Mouse (Mus musculus) cerebellum, postnatal 10 days (tissue): ENCODE measurements around the gene Man2b1.
A peak's percentile ranks its signal among the peaks of the same experiment; 100 is the strongest.
"Not testable (repeated sequence)": the region's sequence is repeated elsewhere in the genome, so short reads cannot be mapped to it uniquely, and the experiment has no call there.

ENCODE experiments used
- DNase-seq, 2 experiments: peaks; one replicate each; pipeline ENCODE4 v3.0.0; 2021; ENCODE audit warnings: mixed read lengths in 2 of 2

The Man2b1 gene

DNA sequence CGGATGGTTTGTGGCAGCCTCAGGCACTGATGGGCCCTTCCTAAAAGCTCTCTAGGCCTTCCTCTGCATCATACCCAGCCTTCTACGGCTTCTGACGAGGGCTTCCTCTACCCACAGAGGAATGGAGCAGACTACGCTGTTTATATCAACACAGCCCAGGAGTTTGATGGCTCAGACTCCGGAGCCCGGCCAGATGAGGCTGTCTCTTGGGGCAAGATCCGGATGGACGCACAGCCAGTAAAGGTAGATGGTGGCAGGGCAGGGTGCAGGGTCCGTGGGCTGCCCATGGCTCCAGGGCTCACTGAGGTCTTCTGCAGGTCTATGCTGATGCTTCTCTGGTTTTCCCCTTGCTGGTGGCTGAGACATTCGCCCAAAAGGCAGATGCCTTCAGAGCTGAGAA is 8.5 kb upstream of the Man2b1 start:
- DNase-seq: no peak

DNA sequence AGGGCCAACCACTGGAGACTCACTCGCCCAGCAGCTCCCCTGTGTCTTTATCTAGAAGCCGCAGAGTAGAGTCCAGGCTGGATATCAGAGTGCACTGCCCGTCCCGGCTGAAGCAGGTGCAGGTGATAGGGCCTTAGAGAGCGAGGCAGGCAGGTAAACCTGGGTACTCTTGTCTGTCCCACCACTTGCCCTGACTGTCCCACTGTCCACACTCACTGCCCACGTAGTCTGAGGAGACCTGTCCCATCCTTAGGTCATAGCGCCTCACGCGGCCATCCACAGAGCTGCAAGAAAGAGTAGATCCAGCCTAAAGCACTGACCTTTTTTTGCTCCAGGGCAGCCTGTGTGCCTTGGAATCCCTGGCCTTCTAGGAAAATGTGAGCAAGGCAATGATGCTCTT is 7.1 kb upstream of the Man2b1 start:
- DNase-seq: peak; percentile 74 to 77

DNA sequence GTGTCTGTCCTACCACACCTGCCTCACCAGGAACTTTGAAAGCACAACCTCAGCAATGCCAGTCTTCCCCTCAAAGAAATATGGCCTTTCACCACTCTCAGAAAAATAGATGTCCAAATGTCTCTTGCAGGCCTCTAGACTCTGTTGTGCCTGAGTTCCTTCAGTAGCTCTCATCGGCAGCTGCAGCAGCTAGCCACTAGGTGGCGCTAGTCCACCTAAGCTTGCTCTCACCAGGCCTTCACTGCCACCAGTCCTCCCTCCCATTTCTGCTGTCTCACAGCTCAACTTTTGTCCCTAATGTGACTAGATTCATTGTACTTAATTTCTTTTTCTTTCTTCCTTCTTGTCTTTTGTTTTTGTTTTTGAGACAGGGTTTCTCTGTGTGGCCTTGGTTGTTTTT is 6.1 kb upstream of the Man2b1 start:
- peak; percentile 87 for DNase-seq

DNA sequence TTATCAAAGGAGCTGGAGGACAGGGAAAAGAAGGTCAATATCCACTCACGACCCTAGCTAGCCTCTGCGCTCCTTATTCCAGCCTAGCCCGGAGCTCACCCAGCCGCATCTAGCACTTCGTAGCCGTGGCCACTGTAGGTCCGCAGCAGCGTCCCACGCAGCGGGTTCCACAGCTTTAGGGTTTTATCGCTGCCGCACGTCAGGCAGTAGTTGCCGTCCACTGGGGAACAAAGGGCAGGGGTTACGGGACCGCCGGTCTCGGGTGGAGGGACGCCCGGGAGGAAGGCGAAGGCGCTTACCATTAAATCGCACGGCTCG is 2.9 kb upstream of the Man2b1 start:
- DNase-seq: no peak

DNA sequence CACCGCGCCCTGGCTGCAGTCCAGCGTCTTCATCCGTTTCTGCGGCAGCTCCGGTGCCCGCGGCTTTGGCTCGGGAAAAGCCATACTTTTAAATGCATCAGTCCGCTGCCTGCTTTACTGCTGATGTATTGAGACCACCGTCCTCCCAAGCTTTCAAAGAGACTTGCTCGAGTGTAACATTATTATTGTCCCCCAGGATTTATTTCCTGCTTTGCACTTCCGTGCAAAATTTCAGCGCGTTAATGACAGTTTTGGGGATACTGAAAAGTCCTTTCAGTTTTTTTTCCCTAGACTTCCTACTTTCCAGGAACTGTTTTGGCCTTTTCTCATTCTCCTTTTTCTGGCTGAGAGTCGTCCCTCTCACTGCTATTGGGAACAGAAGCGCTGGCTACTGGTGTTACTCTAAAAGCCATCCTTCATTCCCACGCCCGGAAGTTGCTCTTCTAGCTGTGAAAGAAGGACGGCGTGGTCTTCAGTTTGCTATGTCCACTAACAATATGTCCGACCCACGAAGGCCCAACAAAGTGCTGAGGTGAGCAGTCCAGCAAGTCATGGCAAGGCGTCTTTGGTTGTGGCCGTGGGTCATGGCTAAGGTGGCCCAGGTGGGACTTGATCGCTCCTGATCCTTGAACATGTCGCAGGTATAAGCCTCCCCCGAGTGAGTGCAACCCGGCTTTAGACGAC is 2.4 kb upstream of the Man2b1 start, which contains the start of gene Wdr83os:
Gene Wdr83os, plus strand, starts transcription at position 209 of the 684 bp plus-strand sequence.
- DNase-seq: peak; percentile 71 to 77

DNA sequence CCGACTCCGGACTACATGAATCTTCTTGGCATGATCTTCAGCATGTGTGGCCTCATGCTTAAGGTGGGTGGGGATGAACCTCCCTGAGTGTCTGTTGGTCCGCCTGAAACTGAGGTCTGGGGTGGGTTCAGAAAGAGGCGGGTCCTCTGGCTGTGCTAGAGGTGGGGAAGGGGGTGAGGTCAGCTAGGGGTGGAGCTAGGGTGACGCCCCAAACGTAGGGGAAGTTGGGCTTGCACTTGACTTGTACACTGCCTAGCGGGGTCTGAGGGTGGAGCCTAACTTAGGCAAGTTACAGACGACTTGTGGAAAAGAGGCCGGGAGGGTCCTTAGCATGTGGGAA is 1.9 kb upstream of the Man2b1 start, which contains the start of gene Wdr83:
Gene Wdr83, minus strand, starts transcription at position 91 of the 340 bp plus-strand sequence.
- peak in 1 of 2 experiments; percentile 45 for DNase-seq

DNA sequence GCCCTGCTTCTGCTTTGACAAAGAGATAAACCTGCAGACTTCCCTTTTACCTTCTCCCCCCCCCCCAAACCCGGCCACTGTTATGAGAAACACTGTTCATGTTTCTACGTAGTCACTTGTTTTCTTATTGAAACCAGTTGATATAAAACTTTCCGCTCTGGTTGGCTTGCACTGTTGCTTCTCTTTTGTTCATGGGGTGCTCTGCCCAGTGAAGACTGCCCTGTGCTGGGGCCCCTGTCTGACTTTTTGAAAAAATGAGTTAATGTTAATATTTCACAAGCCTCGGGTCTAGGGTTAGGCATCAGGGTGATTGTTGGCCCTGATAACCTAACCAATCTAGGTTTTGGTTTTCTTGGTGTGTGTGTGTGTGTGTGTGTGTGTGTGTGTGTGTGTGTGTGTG is 901 bp upstream of the Man2b1 start:
- not testable (repeated sequence) for DNase-seq

DNA sequence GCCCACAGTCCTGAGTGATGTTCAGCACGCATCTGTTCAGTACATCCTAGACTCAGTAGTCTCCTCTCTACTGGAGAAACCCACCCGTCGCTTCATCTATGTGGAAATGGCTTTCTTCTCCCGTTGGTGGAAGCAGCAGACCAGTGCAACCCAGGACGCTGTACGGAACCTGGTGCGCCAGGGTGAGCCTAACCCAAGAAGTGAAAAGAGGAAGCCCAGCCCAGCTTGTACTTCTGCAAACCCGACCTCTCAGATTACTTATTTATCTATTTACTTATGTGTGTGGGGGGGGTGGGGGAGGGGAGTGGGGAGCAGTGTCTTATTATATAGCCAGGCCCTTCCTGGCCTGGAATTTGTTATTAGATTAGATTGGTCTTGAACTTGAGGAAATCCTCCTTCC is 1.6 kb downstream of the Man2b1 start:
- no peak for DNase-seq

DNA sequence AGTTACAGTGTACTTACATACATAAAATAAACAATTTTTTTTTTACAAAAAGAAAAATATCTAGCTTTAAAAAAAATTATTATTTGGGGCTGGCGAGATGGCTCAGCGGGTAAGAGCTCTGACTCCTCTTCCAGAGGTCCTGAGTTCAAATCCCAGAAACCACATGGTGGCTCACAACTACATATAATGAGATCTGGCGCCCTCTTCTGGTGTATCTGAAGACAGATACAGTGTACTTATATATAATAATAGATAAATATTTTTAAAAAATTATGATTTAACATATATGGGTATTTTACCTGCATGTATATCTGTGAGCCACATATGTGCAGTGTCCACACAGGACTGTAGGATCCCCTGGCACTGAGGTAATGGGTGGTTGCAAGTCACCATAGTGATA is 3.2 kb downstream of the Man2b1 start:
- no peak for DNase-seq

DNA sequence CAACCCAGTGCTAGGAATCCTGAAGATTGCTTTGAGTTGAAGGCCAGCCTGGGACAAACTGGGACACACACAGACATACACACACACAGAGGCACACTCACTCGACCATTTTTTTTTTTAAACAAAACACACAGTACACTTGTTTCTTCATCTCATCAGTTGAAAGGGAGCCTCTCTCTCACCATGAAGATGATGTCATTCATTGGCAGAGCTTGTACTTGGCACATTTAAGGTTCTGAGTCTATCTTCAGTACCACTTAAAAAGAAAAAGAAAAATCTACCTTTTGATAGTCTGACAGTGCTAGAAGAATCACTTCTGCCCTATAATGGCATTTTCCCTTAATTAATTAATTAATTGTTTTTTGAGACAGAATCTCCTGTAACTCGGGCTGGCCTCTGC is 5.7 kb downstream of the Man2b1 start:
- no peak for DNase-seq

DNA sequence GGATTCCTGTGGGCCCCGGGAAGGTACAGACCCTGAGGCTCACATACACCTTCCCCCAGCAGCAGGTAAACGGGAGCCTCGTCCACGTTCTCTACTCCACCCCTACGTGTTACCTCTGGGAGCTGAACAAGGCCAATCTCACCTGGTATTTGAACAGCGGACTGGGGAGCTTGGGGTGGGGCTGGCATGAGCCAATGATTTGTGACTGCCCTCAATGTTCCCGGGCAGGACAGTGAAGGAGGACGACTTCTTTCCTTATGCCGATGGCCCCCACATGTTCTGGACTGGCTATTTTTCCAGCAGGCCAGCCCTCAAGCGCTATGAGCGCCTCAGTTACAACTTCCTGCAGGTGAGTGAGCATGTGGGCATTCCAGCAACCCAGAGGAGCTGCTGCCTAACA is 7.8 kb downstream of the Man2b1 start:
- no peak for DNase-seq

DNA sequence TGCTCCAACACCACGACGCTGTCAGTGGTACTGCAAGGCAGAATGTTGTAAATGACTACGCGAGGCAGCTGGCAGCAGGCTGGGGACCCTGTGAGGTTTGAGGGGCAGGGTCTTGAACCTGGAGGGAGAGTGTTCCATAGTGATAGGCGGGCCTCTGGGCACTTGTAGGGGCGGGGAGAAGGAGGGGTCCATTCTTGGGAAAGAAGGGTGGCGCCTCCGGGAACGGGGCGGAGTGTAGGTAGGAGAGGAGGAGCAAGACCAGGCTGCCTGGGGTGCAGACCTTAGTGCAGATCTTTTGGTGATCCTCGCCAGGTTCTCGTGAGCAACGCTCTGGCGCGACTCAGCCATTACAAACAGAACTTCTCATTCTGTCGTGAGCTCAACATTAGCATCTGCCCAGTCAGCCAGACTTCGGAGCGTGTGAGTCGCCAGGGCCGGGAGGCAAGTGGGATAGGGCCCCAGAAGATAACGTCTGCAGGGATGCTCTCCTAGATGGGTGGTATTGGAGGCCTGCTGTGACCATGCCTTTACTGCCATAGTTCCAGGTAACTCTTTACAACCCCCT is 8.5 kb downstream of the Man2b1 start:
- no peak for DNase-seq

DNA sequence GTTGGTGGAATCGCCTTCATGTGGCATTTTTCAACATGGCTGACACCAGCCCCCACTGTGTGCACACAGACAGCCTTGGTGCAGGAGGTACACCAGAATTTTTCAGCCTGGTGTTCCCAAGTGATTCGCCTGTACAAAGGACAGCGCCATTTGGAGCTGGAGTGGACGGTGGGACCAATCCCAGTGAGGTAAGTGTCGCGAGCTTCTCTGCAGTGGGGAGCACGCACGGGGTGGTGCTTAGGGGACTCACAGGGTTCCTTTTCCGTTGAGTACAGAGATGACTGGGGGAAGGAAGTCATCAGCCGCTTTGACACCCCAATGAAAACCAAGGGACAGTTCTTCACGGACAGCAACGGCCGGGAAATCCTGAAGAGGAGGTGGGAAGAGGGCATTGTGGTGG is 12.0 kb downstream of the Man2b1 start:
- DNase-seq: no peak

DNA sequence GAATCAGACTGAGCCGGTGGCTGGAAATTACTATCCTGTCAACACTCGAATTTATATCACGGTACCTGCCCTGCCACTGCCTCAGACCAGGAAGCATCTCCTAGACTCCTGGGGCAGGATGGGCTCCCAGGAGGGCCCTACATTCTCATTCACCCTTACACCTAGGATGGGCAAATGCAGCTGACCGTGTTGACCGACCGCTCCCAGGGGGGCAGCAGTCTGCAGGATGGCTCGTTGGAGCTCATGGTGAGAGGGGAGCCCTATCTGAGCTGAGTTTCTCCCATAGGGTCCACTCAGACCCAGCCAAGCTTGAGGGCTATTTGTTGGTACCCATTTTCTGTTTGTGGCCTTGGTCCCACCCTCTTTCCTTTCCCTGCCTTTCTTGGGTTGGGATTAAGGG is 12.5 kb downstream of the Man2b1 start:
- no peak for DNase-seq

DNA sequence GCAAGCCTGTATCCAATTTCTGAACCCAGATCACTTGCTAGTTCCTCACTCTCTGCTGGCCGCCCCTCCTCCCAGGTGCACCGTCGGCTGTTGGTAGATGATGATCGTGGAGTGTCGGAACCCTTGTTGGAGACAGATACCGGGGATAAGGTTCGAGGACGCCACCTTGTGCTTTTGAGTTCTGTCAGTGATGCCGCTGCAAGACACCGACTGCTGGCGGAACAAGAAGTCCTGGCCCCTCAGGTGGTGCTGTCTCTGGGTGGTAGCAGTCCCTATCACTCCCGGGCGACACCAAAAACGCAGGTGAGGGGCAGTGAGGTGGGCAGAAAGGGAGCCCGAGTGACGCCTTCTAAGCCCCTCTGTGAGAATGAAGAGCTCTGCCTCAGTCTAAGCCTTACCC is 13.1 kb downstream of the Man2b1 start:
- DNase-seq: no peak

DNA sequence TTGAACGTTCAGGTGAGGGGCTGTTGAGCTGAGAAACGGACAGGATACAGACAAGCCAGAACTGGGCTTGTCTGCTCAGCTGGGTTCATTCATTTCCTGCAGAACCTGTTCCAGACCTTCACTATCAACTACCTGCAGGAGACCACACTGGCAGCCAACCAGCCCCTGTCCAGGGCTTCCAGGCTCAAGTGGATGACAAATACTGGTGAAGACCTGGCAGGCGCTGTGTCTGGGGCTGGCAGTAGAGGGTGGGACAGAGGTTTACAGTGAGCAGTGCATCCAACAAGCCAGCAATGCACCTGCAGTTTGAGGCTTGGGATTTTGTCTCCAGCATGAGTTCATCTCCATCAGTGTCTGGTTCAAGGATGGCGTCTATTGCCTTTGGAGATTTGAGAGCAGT is 13.8 kb downstream of the Man2b1 start:
- DNase-seq: no peak

DNA sequence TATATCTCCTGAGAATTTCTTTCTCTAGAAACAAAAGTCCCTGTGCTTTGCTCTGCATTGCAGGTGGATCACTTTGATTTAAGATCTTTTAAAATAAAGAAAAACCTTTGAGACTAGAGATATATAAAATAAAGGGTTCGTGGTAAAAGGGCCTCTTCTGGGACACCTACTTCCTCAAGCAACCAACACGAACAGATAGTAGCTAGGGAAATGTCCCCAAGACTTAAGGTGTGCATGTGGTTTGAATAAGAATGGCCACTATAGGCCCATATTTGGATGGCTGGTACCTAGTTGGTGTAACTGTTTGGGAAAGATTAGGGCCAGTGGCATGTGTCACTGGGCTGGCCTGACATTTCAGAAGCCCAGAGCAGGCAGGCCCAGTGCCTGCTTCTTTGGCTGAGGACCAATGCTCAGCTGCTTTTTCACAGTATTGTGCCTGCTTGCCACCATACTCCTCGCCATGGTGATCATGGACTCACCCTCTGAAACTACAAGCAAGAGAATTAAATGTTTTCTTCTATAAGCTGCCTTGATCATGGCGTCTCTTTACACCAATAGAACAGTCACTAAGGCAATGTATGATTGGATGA is 17.1 kb downstream of the Man2b1 start:
- DNase-seq: no peak

DNA sequence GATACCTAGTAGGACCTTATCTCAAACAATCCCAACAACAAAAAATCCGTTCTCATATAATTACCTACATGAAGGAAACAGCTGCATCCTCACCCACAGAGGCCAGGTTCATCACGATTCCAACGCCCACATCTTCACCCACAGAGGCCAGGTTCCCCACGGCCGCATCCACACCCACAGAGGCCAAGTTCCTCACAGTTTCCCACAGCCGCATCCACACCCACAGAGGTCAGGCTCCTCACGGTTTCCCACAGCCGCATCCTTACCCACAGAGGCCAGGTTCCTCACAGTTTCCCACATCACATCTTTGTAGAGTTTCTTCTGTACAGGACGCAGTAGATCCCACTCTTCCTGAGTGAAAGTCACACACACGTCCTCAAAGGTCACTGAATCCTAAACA is 30.2 kb downstream of the Man2b1 start:
- DNase-seq: no peak

DNA sequence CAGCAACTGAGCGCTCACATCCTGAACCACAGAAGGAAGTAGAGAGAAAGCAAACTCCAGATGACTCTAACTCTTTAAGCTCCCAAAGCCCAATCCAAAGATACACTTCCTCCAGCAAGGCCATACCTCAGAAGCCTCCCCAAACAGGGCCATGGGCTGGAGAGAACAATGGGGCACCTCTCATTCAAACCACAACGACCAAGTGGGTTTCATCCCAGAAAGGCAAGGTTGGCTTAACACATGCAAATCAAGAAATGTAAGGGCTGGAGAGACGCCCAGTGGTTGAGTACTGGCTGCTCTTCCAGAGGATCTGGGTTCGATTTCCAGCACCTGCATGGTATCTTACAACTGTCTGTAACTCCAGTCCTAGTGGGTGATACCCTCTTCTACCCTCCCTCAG is 32.4 kb downstream of the Man2b1 start:
- no peak for DNase-seq

DNA sequence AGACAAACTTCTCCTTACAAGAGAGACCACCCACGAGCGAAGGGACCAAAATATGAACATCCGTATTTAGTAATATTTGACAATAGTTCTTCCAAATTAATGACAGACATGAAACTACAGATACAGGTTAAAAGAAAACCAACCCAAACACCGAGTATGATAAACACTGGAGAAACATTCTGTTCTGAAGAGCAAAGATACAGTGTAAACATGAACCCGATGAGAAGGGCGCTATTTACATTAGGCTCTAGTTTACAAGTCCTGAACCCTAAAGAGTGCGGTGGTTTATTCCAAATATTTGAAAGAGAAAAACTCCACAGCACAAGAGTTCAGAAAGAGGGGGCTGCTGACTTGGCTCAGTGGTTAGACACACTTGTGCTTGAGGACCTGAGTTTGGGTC is 33.9 kb downstream of the Man2b1 start:
- DNase-seq: no peak

DNA sequence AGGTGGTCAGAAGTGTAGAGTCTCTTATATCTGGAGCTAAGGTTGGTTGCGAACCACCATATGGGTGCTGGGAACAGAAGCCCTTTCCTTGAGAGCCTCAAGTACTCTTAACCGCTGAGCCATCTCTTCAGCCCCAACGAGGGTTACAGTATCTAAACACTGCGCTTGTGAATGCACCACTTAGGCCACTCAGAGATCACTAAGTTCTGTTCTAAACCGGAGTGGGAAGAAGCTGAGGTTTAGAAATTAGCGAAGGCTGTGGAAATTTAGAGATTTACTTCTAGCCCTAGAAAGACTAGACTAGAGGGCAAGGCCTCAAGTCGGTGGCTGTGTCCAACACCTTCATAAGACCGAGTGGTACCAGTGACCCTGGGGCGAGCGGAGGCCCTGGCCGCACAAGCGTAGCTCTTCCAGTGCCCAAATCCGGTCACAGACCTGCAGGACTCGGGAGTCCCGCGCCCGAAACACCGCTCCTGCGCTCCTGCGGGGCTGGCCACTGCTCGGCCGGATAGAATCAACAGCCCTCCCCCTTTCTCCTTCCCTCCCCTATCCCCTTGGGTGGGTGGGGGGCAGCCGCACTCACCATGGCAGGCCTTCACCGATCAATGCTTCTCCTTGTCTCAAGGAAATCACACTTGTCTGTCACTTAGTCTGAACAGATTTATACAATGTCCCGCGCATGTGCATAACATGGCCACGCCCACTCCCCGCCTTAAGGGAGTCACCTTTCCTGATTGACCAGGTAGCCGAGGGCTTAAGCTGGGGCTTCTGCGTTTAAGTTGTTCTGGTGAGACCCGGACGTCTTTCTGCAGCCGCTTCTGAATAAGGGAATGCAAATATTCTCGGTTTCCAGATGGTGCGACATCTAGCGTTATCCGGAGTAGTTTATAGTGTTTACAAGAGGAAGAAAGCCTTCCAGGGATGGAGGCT is 36.2 kb downstream of the Man2b1 start:
- peak; percentile 92 to 93 for DNase-seq

DNA sequence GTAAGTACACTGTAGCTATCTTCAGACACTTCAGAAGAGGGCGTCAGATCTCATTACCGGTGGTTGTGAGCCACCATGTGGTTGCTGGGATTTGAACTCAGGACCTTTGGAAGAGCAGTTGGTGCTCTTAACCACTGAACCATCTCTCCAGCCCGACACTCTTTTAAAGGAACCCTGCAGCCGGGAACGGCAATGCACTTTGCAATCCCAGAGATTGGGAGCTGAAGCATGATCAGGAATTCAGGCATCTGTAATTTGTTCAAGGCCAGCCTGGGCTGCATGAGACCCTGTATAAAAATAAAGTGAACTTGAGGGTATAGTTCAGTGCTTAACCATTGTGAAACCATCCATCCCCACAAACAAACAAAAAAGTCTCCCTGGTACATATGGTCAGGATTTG is 37.2 kb downstream of the Man2b1 start:
- DNase-seq: not testable (repeated sequence)

DNA sequence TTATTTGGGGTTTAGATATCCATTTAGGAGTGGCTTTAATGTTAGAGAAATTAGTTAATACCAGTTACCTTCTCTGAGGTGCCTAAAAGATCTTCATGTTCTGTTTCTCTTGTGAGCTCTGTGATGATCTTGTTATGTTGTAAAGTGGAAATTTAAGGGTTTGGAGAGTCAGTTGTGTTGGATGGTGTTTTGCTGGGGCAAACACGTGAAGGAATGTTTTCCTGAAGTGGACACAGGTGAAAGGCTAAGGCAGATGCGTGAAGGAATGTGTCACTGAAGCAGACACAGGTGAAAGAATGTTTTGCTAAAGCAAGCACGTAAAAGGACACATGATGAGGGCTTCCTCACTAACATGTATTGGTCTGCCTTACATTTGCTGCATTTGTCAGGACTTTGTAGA is 39.9 kb downstream of the Man2b1 start, which contains the start of gene Zfp791:
Gene Zfp791, minus strand, starts transcription at position 101 of the 400 bp plus-strand sequence.
- no peak for DNase-seq

DNA sequence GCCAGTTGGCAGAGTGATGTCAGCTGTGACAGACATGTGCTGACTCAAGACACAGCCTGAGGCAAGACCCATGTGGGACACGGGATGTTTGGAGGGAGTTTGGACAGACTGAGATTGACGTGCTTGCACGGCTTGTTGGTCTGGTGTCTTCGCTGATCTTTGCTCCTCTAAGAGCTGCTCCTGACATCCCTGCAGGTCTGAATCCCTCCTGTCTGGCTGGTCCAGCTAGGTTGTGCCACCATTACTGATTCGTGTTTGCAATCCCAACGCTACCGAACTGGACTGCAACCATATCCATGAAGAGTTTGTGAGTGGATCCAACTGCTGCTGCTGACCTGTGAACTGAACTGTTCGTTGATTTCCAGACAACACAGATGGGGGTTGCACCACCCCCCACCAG is 40.6 kb downstream of the Man2b1 start:
- DNase-seq: no peak
